Mouse (Mus musculus): ENCODE measurements around the gene Asap3. TPM values are rescaled to one million over a fixed set of nuclear protein-coding genes. Genes with fewer than 3 reads are reported as not detected.
A peak's percentile ranks its signal among the peaks of the same experiment; 100 is the strongest.

The Asap3 gene
- total RNA-seq, 2 experiments from 2014 or later: 2.5 to 3.1 TPM

- Histone ChIP-seq H3K27ac (no peak overlapping the region), H3K4me3 (no peak overlapping the region)
- DNase-seq (ENCODE audit: low spot score in 2 of 2): no peak
- no peak for TF ChIP-seq CTCF (conservative IDR thresholded peaks at IDR 0.05)
These were observed 19.3 kb upstream of the Asap3 start for GRCm38 (mm10) chr4:136186739-136187472.

- peak; percentile 41 for TF ChIP-seq CTCF (conservative IDR thresholded peaks at IDR 0.05)
- Histone ChIP-seq H3K27ac (no peak overlapping the region), H3K4me3 (no peak overlapping the region)
- DNase-seq (ENCODE audit: low spot score in 2 of 2): no peak
These were observed 17.0 kb upstream of the Asap3 start for GRCm38 (mm10) chr4:136188973-136189737.

- H3K4me3 ChIP-seq: no peak overlapping the region
- no peak for TF ChIP-seq CTCF (conservative IDR thresholded peaks at IDR 0.05)
- DNase-seq (ENCODE audit: low spot score in 2 of 2): no peak
- H3K27ac ChIP-seq: no peak overlapping the region
These were observed 16.3 kb upstream of the Asap3 start for GRCm38 (mm10) chr4:136189912-136190311.

- H3K27ac ChIP-seq: no peak overlapping the region
- no peak overlapping the region for H3K4me3 ChIP-seq
- no peak for DNase-seq (ENCODE audit: low spot score in 2 of 2)
- no peak for TF ChIP-seq CTCF (conservative IDR thresholded peaks at IDR 0.05)
These were observed 12.6 kb upstream of the Asap3 start for GRCm38 (mm10) chr4:136193571-136193970.

- H3K4me3 ChIP-seq: no peak overlapping the region
- DNase-seq (ENCODE audit: low spot score in 2 of 2): no peak
- no peak overlapping the region for H3K27ac ChIP-seq
- TF ChIP-seq CTCF (conservative IDR thresholded peaks at IDR 0.05): no peak
These were observed 11.1 kb upstream of the Asap3 start for GRCm38 (mm10) chr4:136195029-136195428.

- Histone ChIP-seq H3K4me3 (no peak overlapping the region), H3K27ac (no peak overlapping the region)
- TF ChIP-seq CTCF (conservative IDR thresholded peaks at IDR 0.05): no peak
- no peak for DNase-seq (ENCODE audit: low spot score in 2 of 2)
These were observed 10.5 kb upstream of the Asap3 start for GRCm38 (mm10) chr4:136195629-136196028.

- no peak overlapping the region for H3K4me3 ChIP-seq
- no peak overlapping the region for H3K27ac ChIP-seq
- no peak for DNase-seq (ENCODE audit: low spot score in 2 of 2)
- no peak for TF ChIP-seq CTCF (conservative IDR thresholded peaks at IDR 0.05)
These were observed 10.0 kb upstream of the Asap3 start for GRCm38 (mm10) chr4:136196201-136196600.

GRCm38 (mm10) chr4:136198846-136199245, 7.3 kb upstream of the Asap3 start:
- no peak overlapping the region for H3K27ac ChIP-seq
- no peak for TF ChIP-seq CTCF (conservative IDR thresholded peaks at IDR 0.05)
- H3K4me3 ChIP-seq: no peak overlapping the region
- no peak for DNase-seq (ENCODE audit: low spot score in 2 of 2)

- DNase-seq (ENCODE audit: low spot score in 2 of 2): peak; percentile 28 to 50
- no peak overlapping the region for H3K27ac ChIP-seq
- no peak overlapping the region for H3K4me3 ChIP-seq
- peak; percentile 94 for TF ChIP-seq CTCF (conservative IDR thresholded peaks at IDR 0.05)
These were observed 6.4 kb upstream of the Asap3 start for GRCm38 (mm10) chr4:136199562-136200292.

GRCm38 (mm10) chr4:136202509-136202908, 3.7 kb upstream of the Asap3 start:
- DNase-seq (ENCODE audit: low spot score in 2 of 2): peak; percentile 40 to 64
- Histone ChIP-seq H3K4me3 (no peak overlapping the region), H3K27ac (no peak overlapping the region)
- TF ChIP-seq CTCF (conservative IDR thresholded peaks at IDR 0.05): peak; percentile 93

GRCm38 (mm10) chr4:136204775-136205174, 1.4 kb upstream of the Asap3 start:
- Histone ChIP-seq H3K27ac (no peak overlapping the region), H3K4me3 (no peak overlapping the region)
- TF ChIP-seq CTCF (conservative IDR thresholded peaks at IDR 0.05): no peak
- DNase-seq (ENCODE audit: low spot score in 2 of 2): no peak

GRCm38 (mm10) chr4:136206943-136207342, 778 bp downstream of the Asap3 start:
- no peak for DNase-seq (ENCODE audit: low spot score in 2 of 2)
- Histone ChIP-seq H3K27ac (peak overlapping the region; percentile 69), H3K4me3 (peak overlapping the region; percentile 72)
- TF ChIP-seq CTCF (conservative IDR thresholded peaks at IDR 0.05): no peak

GRCm38 (mm10) chr4:136210931-136211330, 4.8 kb downstream of the Asap3 start:
- no peak for DNase-seq (ENCODE audit: low spot score in 2 of 2)
- TF ChIP-seq CTCF (conservative IDR thresholded peaks at IDR 0.05): no peak

More at GRCm38 (mm10) chr4:136210931-136211330, 4.8 kb downstream of the Asap3 start:
- Histone ChIP-seq H3K27ac (no peak overlapping the region), H3K4me3 (no peak overlapping the region)
